Mouse (Mus musculus) heart, embryonic 15.5 days (tissue): ENCODE results near the gene Dcaf17. TPM values are rescaled to one million over a fixed set of nuclear protein-coding genes. Genes with fewer than 3 reads are reported as not detected.

Experiments
- ATAC-seq: fragments of 200-750 bp; cut with Nextera tagmentation; replicated peaks from 2 replicates; pipeline ENCODE4 v1.8.0; 2017; ENCODE audit warnings: low read depth, moderate TSS enrichment; ENCODE audit not compliant: insufficient number of reproducible peaks, insufficient read depth, low FRiP score
- H3K27ac ChIP-seq: fragments of 300-500 bp; sonication (generic); 2 replicates; pipeline ENCODE4 v1.5.1; 2015; ENCODE audit warnings: mild to moderate bottlenecking, inconsistent platforms
- H3K27me3 ChIP-seq: fragments of 300-500 bp; sonication (generic); 2 replicates; pipeline ENCODE4 v1.6.1; 2015; ENCODE audit warnings: inconsistent platforms
- H3K36me3 ChIP-seq: fragments of 300-500 bp; sonication (generic); 2 replicates; pipeline ENCODE4 v1.6.1; 2015; ENCODE audit warnings: mild to moderate bottlenecking, inconsistent platforms
- H3K4me1 ChIP-seq: fragments of 300-500 bp; sonication (generic); replicated peaks from 2 replicates; pipeline ENCODE4 v1.6.1; 2015; ENCODE audit warnings: inconsistent platforms
- H3K4me2 ChIP-seq: fragments of 300-500 bp; sonication (generic); 2 replicates; pipeline ENCODE4 v1.6.1; 2015; ENCODE audit warnings: inconsistent platforms, mild to moderate bottlenecking, moderate library complexity
- H3K4me3 ChIP-seq: fragments of 300-500 bp; sonication (generic); 2 replicates; pipeline ENCODE4 v1.5.1; 2015; ENCODE audit warnings: mild to moderate bottlenecking, inconsistent platforms
- H3K9ac ChIP-seq: fragments of 300-500 bp; sonication (generic); 2 replicates; pipeline ENCODE4 v1.6.1; 2015; ENCODE audit warnings: mild to moderate bottlenecking, inconsistent platforms
- H3K9me3 ChIP-seq: fragments of 300-500 bp; sonication (generic); replicated peaks from 2 replicates; pipeline ENCODE4 v1.6.1; 2016; ENCODE audit warnings: inconsistent platforms
- WGBS: fragments of 180-500 bp; shearing (Covaris S2); methylation state at CpG from one replicate; pipeline ENCODE4 v1.1.7; 2015; ENCODE audit warnings: mixed read lengths; 5-methylcytosine and 5-hydroxymethylcytosine counted together
- polyA plus RNA-seq: library from polyadenylated mRNA; unstranded; fragments of >200 nt; fragmentation: Nextera tagmentation; extraction: Ambion mirVana; gene quantifications from 2 replicates; pipeline ENCODE4 v1.2.1, GENCODE M21; 2015

The Dcaf17 gene
- polyA plus RNA-seq, 1 experiment from 2014 or later: 18.5 TPM

GRCm38 (mm10) chr2:71147816-71148215 lies 92.7 kb downstream of the Dcaf17 start:
- Histone ChIP-seq H3K9ac (no peak overlapping the region), H3K36me3 (no peaks in the 10 kb centered on the region), H3K27ac (no peak overlapping the region), H3K4me1 (0 out of 2 replicates have a peak, but pooled peaks cover 3% of the 10 kb centered on the region), H3K27me3 (no peaks in the 10 kb centered on the region), H3K4me2 (no peak overlapping the region), H3K4me3 (no peak overlapping the region), H3K9me3 (no peaks in the 10 kb centered on the region)
- WGBS: 60% methylated on average over 6 of the region's 6 CpGs
- no peak for ATAC-seq

Other genes with a start within 250 kb of the Dcaf17 start
- 24.4 and 28.0 TPM in 2 replicates for gene Tlk1, start 229.6 kb upstream of the Dcaf17 start, polyA plus RNA-seq
- 9.2 and 13.2 TPM in 2 replicates for gene Mettl8, start 255 bp downstream of the Dcaf17 start, polyA plus RNA-seq
- gene Cybrd1, start 62.6 kb downstream of the Dcaf17 start, polyA plus RNA-seq: 1.1 and 1.6 TPM in 2 replicates
- gene Dync1i2, start 156.4 kb downstream of the Dcaf17 start, polyA plus RNA-seq: 56.7 and 64.0 TPM in 2 replicates